Mouse (Mus musculus) stomach, postnatal 0 days (tissue): ENCODE data around the gene Zdhhc25.

Source experiments
- CTCF ChIP-seq: IDR thresholded peaks from 2 replicates; pipeline ENCODE4 v1.5.1; 2016; ENCODE audit warnings: antibody characterized with exemption, low read depth, mild to moderate bottlenecking, moderate library complexity
- EP300 ChIP-seq: optimal IDR thresholded peaks from 2 replicates; pipeline ENCODE3; 2016; ENCODE audit warnings: antibody characterized with exemption

DNA sequence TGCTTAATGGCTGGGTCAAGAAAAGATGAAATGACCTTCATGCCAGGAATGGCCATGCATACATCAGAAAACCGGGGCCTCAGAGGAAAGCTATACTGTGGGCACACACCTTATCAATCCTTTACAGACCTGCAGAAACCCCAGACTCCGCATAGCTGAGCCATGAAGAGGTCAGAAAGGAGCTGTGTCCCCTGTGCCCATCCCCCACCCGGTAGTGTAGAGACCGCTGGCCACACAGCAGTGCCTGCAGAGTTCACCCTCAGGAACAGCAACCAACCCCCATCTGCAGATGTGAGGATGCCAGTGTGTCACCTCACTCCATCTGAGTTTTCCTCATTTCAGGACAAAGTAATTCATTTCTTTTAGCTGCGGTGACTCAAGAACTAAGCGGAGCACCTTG, 39.5 kb upstream of the Zdhhc25 start:
- TF ChIP-seq CTCF (no peak), EP300 (no peak)
